Mouse (Mus musculus) cortical plate, adult 2 months (tissue): ENCODE data around the gene Axdnd1. TPM values are rescaled to one million over a fixed set of nuclear protein-coding genes. Genes with fewer than 3 reads are reported as not detected.
"Not testable (repeated sequence)": the region's sequence is repeated elsewhere in the genome, so short reads cannot be mapped to it uniquely, and the experiment has no call there.

Experiments used
- H3K27ac ChIP-seq: fragments of 200-500 bp; 2 replicates; pipeline ENCODE4 v1.5.1; 2012; ENCODE audit warnings: low read length, control low read depth, inconsistent platforms; ENCODE audit not compliant: insufficient read depth
- H3K4me1 ChIP-seq: fragments of 200-500 bp; 2 replicates; pipeline ENCODE4 v1.6.1; 2011; ENCODE audit warnings: low read length; ENCODE audit not compliant: control insufficient read depth, insufficient read depth
- H3K4me3 ChIP-seq: fragments of 200-500 bp; 2 replicates; pipeline ENCODE4 v1.5.1; 2011; ENCODE audit warnings: mild to moderate bottlenecking, low read length, control low read depth; ENCODE audit not compliant: insufficient read depth
- CTCF ChIP-seq: fragments of 200-500 bp; IDR thresholded peaks from 2 replicates; pipeline ENCODE4 v1.5.1; 2011; ENCODE audit warnings: mild to moderate bottlenecking, control low read depth, low read length; ENCODE audit not compliant: insufficient read depth; ENCODE audit errors: extremely low read depth
- POLR2A ChIP-seq: fragments of 200-500 bp; IDR thresholded peaks from 2 replicates; pipeline ENCODE4 v1.6.1; 2011; ENCODE audit warnings: mild to moderate bottlenecking, low read length, control low read depth; ENCODE audit not compliant: insufficient read depth; ENCODE audit errors: extremely low read depth
- polyA plus RNA-seq: library from polyadenylated mRNA; depleted of rRNA; stranded (reverse); fragments of >200 nt; gene quantifications from 2 replicates; pipeline ENCODE4 v1.2.3, GENCODE M21; 2012

Axdnd1 gene
- polyA plus RNA-seq, 1 experiment = 0.77 TPM

GRCm38 (mm10) chr1:156408004-156408403, 13.0 kb downstream of the Axdnd1 start:
- Histone ChIP-seq H3K27ac (no peak overlapping the region), H3K4me3 (no peak overlapping the region), H3K4me1 (no peaks in the 10 kb centered on the region)
- no peak for TF ChIP-seq CTCF
- TF ChIP-seq POLR2A = no peak

GRCm38 (mm10) chr1:156403251-156403650, 17.7 kb downstream of the Axdnd1 start:
- Histone ChIP-seq H3K4me1 (no peaks in the 10 kb centered on the region), H3K4me3 (no peak overlapping the region), H3K27ac (no peak overlapping the region)
- TF ChIP-seq POLR2A = no peak
- no peak for TF ChIP-seq CTCF

- no peaks in the 10 kb centered on the region for H3K4me1 ChIP-seq
- H3K4me3 ChIP-seq = no peak overlapping the region
- no peak for TF ChIP-seq POLR2A
- TF ChIP-seq CTCF = no peak
- H3K27ac ChIP-seq = no peak overlapping the region
These were observed 18.5 kb downstream of the Axdnd1 start for GRCm38 (mm10) chr1:156402491-156402890.

- not testable (repeated sequence) for H3K4me3 ChIP-seq, H3K4me1 ChIP-seq, H3K27ac ChIP-seq
These were observed 20.8 kb downstream of the Axdnd1 start for GRCm38 (mm10) chr1:156400159-156400558.

- Histone ChIP-seq H3K4me3 (no peak overlapping the region), H3K27ac (no peak overlapping the region), H3K4me1 (no peaks in the 10 kb centered on the region)
- TF ChIP-seq CTCF (no peak), POLR2A (no peak)
These were observed 27.8 kb downstream of the Axdnd1 start for GRCm38 (mm10) chr1:156393148-156393547.

- Histone ChIP-seq H3K27ac (no peak overlapping the region), H3K4me3 (no peak overlapping the region), H3K4me1 (no peaks in the 10 kb centered on the region)
- TF ChIP-seq CTCF = no peak
These were observed 34.1 kb downstream of the Axdnd1 start for GRCm38 (mm10) chr1:156386880-156387279.

- TF ChIP-seq CTCF = no peak
- TF ChIP-seq POLR2A = no peak
- no peaks in the 10 kb centered on the region for H3K4me1 ChIP-seq
- no peak overlapping the region for H3K4me3 ChIP-seq
- no peak overlapping the region for H3K27ac ChIP-seq
These were observed 34.7 kb downstream of the Axdnd1 start for GRCm38 (mm10) chr1:156386232-156386631.

GRCm38 (mm10) chr1:156381217-156381616, 39.7 kb downstream of the Axdnd1 start:
- Histone ChIP-seq H3K27ac (no peak overlapping the region), H3K4me1 (no peaks in the 10 kb centered on the region), H3K4me3 (no peak overlapping the region)
- TF ChIP-seq CTCF (no peak), POLR2A (no peak)

GRCm38 (mm10) chr1:156365740-156366139, 55.2 kb downstream of the Axdnd1 start, which contains the start of gene Gm2000:
Gene Gm2000 (plus strand): TSS chr1:156366040.
- Histone ChIP-seq H3K4me3 (no peak within 1 kb of the TSS), H3K4me1 (no peaks in the 10 kb centered on the region), H3K27ac (no peak within 1 kb of the TSS)
- TF ChIP-seq CTCF (no peak), POLR2A (no peak)

- H3K4me1 ChIP-seq = no peaks in the 10 kb centered on the region
- TF ChIP-seq CTCF (no peak), POLR2A (no peak)
- H3K27ac ChIP-seq = no peak overlapping the region
- no peak overlapping the region for H3K4me3 ChIP-seq
These were observed 68.5 kb downstream of the Axdnd1 start for GRCm38 (mm10) chr1:156352466-156352865.

GRCm38 (mm10) chr1:156350441-156350840, 70.5 kb downstream of the Axdnd1 start:
- H3K4me1 ChIP-seq = no peaks in the 10 kb centered on the region
- no peak for TF ChIP-seq POLR2A
- no peak for TF ChIP-seq CTCF
- no peak overlapping the region for H3K27ac ChIP-seq

More at GRCm38 (mm10) chr1:156350441-156350840, 70.5 kb downstream of the Axdnd1 start:
- no peak overlapping the region for H3K4me3 ChIP-seq
